Mouse (Mus musculus): ENCODE measurements around the gene Slc15a2.

DNA sequence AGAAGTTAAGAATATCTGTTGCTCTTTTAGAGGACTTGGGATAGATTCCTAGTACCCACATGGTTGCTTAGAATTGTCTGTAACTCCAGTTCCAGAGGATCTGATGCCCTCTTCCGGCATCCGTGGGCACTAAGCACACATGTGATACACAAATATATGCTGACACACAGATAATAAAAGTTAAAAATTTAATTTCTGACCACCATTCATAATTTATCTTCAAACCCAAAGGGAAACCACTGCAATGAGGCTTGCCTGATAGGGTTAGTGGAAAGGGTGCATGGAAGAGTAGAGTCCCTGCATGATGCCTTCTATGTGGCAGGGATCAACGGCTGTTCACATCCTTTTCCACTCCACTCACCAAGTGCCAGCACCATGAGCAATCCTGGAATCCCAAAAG, 13.1 kb downstream of the Slc15a2 start:
- TF ChIP-seq CTCF (IDR thresholded peaks at IDR 0.05; ENCODE audit: borderline replicate concordance, insufficient read depth, low read depth, low read length) (no peak), POLR2A (IDR thresholded peaks at IDR 0.05; ENCODE audit: borderline replicate concordance, insufficient read depth, low read length) (no peak)

Measured in cerebellum, adult 2 months (tissue).